Mouse (Mus musculus) intestine, embryonic 14.5 days (tissue): ENCODE results near the gene Dnmt3b. TPM values are rescaled to one million over a fixed set of nuclear protein-coding genes. Genes with fewer than 3 reads are reported as not detected.
"Not testable (repeated sequence)": the region's sequence is repeated elsewhere in the genome, so short reads cannot be mapped to it uniquely, and the experiment has no call there.

ENCODE experiments used
- ATAC-seq: fragments of 200-750 bp; cut with Nextera tagmentation; replicated peaks from 2 replicates; pipeline ENCODE4 v1.8.0; 2017; ENCODE audit warnings: low read depth, moderate number of reproducible peaks, moderate TSS enrichment, moderate library complexity; ENCODE audit not compliant: low FRiP score, low TSS enrichment
- DNase-seq: peaks from one replicate; pipeline ENCODE4 v3.0.0-alpha.2; 2018; ENCODE audit warnings: low spot score
- H3K27ac ChIP-seq: fragments of 300-500 bp; sonication (generic); 2 replicates; pipeline ENCODE4 v1.5.1; 2014; ENCODE audit warnings: low read depth, mild to moderate bottlenecking, control low read depth
- H3K27me3 ChIP-seq: fragments of 300-500 bp; sonication (generic); replicated peaks from 2 replicates; pipeline ENCODE4 v1.6.1; 2014; ENCODE audit warnings: low read length, control low read depth; ENCODE audit not compliant: control insufficient read depth, insufficient read depth
- H3K36me3 ChIP-seq: fragments of 300-500 bp; sonication (generic); 2 replicates; pipeline ENCODE4 v1.6.1; 2014; ENCODE audit warnings: low read length, control low read depth; ENCODE audit not compliant: control insufficient read depth, insufficient read depth
- H3K4me1 ChIP-seq: fragments of 300-500 bp; sonication (generic); replicated peaks from 2 replicates; pipeline ENCODE4 v1.6.1; 2014; ENCODE audit warnings: low read length, control low read depth, mixed read lengths; ENCODE audit not compliant: control insufficient read depth, insufficient read depth
- H3K4me2 ChIP-seq: fragments of 300-500 bp; sonication (generic); 2 replicates; pipeline ENCODE4 v1.6.1; 2014; ENCODE audit warnings: low read length
- H3K4me3 ChIP-seq: fragments of 300-500 bp; sonication (generic); 2 replicates; pipeline ENCODE4 v1.5.1; 2014; ENCODE audit warnings: low read depth, low read length, control low read depth, mixed read lengths
- H3K9ac ChIP-seq: fragments of 300-500 bp; sonication (generic); 2 replicates; pipeline ENCODE4 v1.6.1; 2014; ENCODE audit warnings: mild to moderate bottlenecking, low read length
- H3K9me3 ChIP-seq: fragments of 300-500 bp; sonication (generic); 2 replicates; pipeline ENCODE4 v1.6.1; 2016; ENCODE audit warnings: low read length, control low read depth; ENCODE audit not compliant: control insufficient read depth
- WGBS: fragments of 180-500 bp; shearing (Covaris S2); extraction: QIAGEN DNeasy Blood & Tissue Kit; methylation state at CpG from one replicate; pipeline ENCODE4 v1.1.7; 2014; 5-methylcytosine and 5-hydroxymethylcytosine counted together
- polyA plus RNA-seq: library from polyadenylated mRNA; unstranded; fragments of >200 nt; fragmentation: Nextera tagmentation; extraction: Ambion mirVana; gene quantifications from 2 replicates; pipeline ENCODE4 v1.2.1, GENCODE M21; 2014

Dnmt3b gene
- polyA plus RNA-seq, 1 experiment from 2014 or later: 10.9 TPM

- 90% methylated on average over 1 of the region's 1 CpGs for WGBS
- not testable (repeated sequence) for ATAC-seq, DNase-seq, H3K4me2 ChIP-seq, H3K4me3 ChIP-seq, H3K4me1 ChIP-seq, H3K27ac ChIP-seq, H3K9me3 ChIP-seq, H3K27me3 ChIP-seq, H3K9ac ChIP-seq
- peaks cover 11% of the 10 kb centered on the region; the same call in 1 of the 2 replicates for H3K36me3 ChIP-seq
Measured at GRCm38 (mm10) chr2:153675364-153675763, 26.1 kb downstream of the Dnmt3b start.

DNA sequence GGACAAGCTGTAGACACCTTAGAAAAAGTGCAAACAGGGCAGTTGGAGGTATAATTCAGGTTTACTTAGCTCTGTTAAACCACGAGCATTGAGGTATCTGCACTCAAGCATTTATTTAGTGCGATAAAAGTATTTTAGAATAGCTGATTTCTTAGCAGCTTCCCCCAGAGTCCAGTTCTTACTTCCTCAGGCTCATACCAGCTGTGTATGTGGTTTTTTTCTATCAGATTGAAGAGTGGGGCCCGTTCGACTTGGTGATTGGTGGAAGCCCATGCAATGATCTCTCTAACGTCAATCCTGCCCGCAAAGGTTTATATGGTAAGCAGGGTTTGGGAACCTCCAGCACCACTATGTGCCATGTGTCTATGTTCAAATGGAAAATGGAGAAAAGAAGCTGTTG, 27.7 kb downstream of the Dnmt3b start:
- Histone ChIP-seq H3K9me3 (no peaks in the 10 kb centered on the region), H3K9ac (no peak overlapping the region), H3K27ac (no peak overlapping the region), H3K36me3 (peaks cover 11% of the 10 kb centered on the region; the same call in 1 of the 2 replicates), H3K27me3 (no peaks in the 10 kb centered on the region), H3K4me2 (no peak overlapping the region), H3K4me3 (no peak overlapping the region), H3K4me1 (no peaks in the 10 kb centered on the region)
- ATAC-seq (no peak), DNase-seq (no peak)
- WGBS: 90% methylated on average over 6 of the region's 6 CpGs

DNA sequence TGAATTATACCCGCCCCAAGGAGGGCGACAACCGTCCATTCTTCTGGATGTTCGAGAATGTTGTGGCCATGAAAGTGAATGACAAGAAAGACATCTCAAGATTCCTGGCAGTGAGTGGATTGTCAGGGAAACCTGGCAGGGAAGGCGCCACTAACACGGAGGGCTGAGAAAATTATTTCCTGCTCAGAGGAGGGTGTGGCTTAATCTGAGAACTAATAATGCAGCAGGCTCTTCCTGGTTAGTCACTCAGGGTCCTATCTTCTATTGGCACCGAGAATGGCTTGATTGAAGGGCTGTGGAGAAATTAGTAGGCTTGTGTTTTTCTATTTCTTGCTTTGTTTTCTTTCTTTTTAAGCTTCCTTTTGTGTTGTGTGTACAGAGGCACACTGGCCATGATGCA, 28.3 kb downstream of the Dnmt3b start:
- 79% methylated on average over 7 of the region's 7 CpGs for WGBS
- Histone ChIP-seq H3K27me3 (no peaks in the 10 kb centered on the region), H3K36me3 (peaks cover 11% of the 10 kb centered on the region; the same call in 1 of the 2 replicates), H3K27ac (no peak overlapping the region), H3K4me2 (no peak overlapping the region), H3K9ac (no peak overlapping the region), H3K4me3 (no peak overlapping the region), H3K9me3 (no peaks in the 10 kb centered on the region), H3K4me1 (no peaks in the 10 kb centered on the region)
- ATAC-seq: no peak
- DNase-seq: no peak

DNA sequence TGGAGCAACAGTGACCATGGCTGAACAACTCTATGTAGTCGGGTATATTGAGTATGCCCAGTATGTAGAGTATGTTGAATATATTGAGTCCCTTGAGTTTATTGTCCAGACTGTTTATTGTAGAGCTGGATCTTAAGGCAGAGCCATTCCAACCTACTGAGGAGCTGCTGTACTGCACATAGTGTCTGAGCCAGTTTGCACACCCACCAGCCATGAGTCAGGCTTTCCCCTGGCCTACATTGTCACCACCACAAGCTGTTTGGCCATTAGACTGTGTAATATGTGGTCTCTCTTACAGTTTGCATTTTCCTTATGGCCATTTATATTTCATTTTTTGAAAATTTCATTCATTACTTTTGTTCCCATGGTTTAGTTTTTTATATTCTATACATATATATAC, 30.7 kb downstream of the Dnmt3b start:
- no peak overlapping the region for H3K27ac ChIP-seq
- DNase-seq: no peak
- H3K4me3 ChIP-seq: no peak overlapping the region
- no peaks in the 10 kb centered on the region for H3K9me3 ChIP-seq
- peaks cover 11% of the 10 kb centered on the region; the same call in 1 of the 2 replicates for H3K36me3 ChIP-seq
- H3K27me3 ChIP-seq: no peaks in the 10 kb centered on the region
- no peaks in the 10 kb centered on the region for H3K4me1 ChIP-seq
- WGBS: 85% methylated on average over 1 of the region's 1 CpGs
- no peak overlapping the region for H3K9ac ChIP-seq
- no peak for ATAC-seq
- no peak overlapping the region for H3K4me2 ChIP-seq

GRCm38 (mm10) chr2:153693413-153693812, 44.2 kb downstream of the Dnmt3b start:
- not testable (repeated sequence) for ATAC-seq, H3K4me3 ChIP-seq, H3K36me3 ChIP-seq, H3K9ac ChIP-seq, H3K27me3 ChIP-seq, DNase-seq, H3K9me3 ChIP-seq, H3K27ac ChIP-seq, H3K4me2 ChIP-seq, H3K4me1 ChIP-seq
- WGBS: 69% methylated on average over 5 of the region's 7 CpGs

- ATAC-seq: no peak
- Histone ChIP-seq H3K27ac (no peak overlapping the region), H3K9me3 (no peaks in the 10 kb centered on the region), H3K4me1 (no peaks in the 10 kb centered on the region), H3K36me3 (no peaks in the 10 kb centered on the region), H3K9ac (no peak overlapping the region), H3K4me2 (no peak overlapping the region), H3K27me3 (no peaks in the 10 kb centered on the region), H3K4me3 (no peak overlapping the region)
- 64% methylated on average over 19 of the region's 19 CpGs for WGBS
- DNase-seq: peak; percentile 71
Measured at GRCm38 (mm10) chr2:153694462-153695085, 45.3 kb downstream of the Dnmt3b start.

DNA sequence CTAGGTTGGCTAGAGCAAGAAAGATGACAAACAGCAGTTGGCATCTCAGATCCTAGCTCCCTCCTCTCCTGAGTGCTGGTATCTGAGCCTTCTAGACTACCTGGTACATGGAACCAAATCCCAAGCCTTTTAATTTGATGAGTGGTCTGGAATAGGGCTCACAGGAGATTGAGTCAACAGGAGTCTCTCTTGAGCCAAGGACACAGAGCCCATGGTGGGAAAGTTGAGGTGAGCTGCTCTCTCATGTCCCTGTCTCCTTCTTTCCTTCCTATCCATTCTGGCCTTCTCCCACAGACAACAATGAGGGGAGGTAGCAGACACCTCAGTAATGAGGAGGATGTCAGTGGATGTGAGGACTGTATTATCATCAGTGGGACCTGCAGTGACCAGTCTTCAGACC, 47.1 kb downstream of the Dnmt3b start, which contains the start of gene Dnmt3c:
Gene Dnmt3c (plus strand): TSS at position 301 of the 400 bp plus-strand sequence.
- ATAC-seq (no peak), DNase-seq (no peak)
- Histone ChIP-seq H3K27ac (no peak within 1 kb of the TSS), H3K9me3 (no peaks in the 10 kb centered on the region), H3K36me3 (no peaks in the 10 kb centered on the region), H3K4me3 (no peak within 1 kb of the TSS), H3K4me2 (no peak within 1 kb of the TSS), H3K4me1 (no peaks in the 10 kb centered on the region), H3K9ac (no peak within 1 kb of the TSS), H3K27me3 (no peaks in the 10 kb centered on the region)

DNA sequence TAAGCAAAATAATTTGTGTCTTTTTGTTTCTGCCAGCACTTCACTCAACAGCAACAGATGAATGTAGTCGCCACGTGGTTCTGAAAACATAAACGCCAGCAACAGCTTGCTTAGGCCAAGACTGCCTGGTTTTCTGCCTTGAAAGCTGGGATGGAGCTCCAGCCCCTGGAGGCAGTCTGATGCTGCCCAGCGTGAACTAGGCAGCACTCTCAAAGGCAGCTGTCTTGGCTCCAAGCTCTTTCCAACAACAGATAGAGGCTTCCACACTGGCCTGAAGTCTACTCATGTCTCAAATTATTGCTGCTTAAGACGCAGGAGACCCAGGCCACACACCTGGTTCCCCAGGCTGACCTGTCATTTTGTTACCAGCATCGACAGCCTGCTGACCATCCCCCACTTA, 54.1 kb downstream of the Dnmt3b start:
- Histone ChIP-seq H3K27me3 (no peaks in the 10 kb centered on the region), H3K9ac (no peak overlapping the region), H3K9me3 (no peaks in the 10 kb centered on the region), H3K36me3 (no peaks in the 10 kb centered on the region), H3K4me2 (no peak overlapping the region), H3K4me1 (no peaks in the 10 kb centered on the region), H3K27ac (no peak overlapping the region), H3K4me3 (no peak overlapping the region)
- no peak for ATAC-seq
- 45% methylated on average over 6 of the region's 6 CpGs for WGBS
- DNase-seq: no peak

- no peaks in the 10 kb centered on the region for H3K27me3 ChIP-seq
- H3K4me3 ChIP-seq: no peak overlapping the region
- no peak overlapping the region for H3K9ac ChIP-seq
- H3K27ac ChIP-seq: no peak overlapping the region
- ATAC-seq (no peak), DNase-seq (no peak)
- H3K36me3 ChIP-seq: no peaks in the 10 kb centered on the region
- no peaks in the 10 kb centered on the region for H3K4me1 ChIP-seq
- no peak overlapping the region for H3K4me2 ChIP-seq
- 50% methylated on average over 8 of the region's 8 CpGs for WGBS
- H3K9me3 ChIP-seq: no peaks in the 10 kb centered on the region
Measured at GRCm38 (mm10) chr2:153710701-153711330, 61.6 kb downstream of the Dnmt3b start.
